ENCODE assay signal across 22 mouse cellular contexts in genomic region chr4:23300617-23301016, GRCm38 (mm10).
DNase-seq lines count a peak whose midpoint lies in the region; ATAC-seq and TF ChIP-seq lines count a peak whose summit lies in the region.
"Had no signal": no experiment of that assay in that cellular context is flagged by ENCODE, and none has a peak within 500 bp of the region (broad histone marks: within the 10 kb centered on the region; RNA-seq: fewer than 3 reads in every experiment).

No protein-coding gene starts in this region.

- ATAC-seq in forebrain, embryonic 14.5 days = 0 out of 2 replicates have a peak, but pooled peaks have one; percentile 32
- ATAC-seq in forebrain, embryonic 16.5 days = no peak
- ATAC-seq in midbrain, embryonic 14.5 days (ENCODE audit: low FRiP score, low TSS enrichment) = no peak
- ATAC-seq in midbrain, embryonic 13.5 days = no peak
- ATAC-seq: CD4-positive, CD25-positive, alpha-beta regulatory T cell, adult 4 months; forebrain, embryonic 13.5 days; forebrain, postnatal 0 days had no signal

- H3K27ac ChIP-seq in forebrain, embryonic 14.5 days (ENCODE audit: low read depth, low read length) = no peak overlapping the region
- no peak overlapping the region for H3K27ac ChIP-seq in forebrain, embryonic 16.5 days (ENCODE audit: low read length)
- no peak overlapping the region for H3K27ac ChIP-seq in midbrain, embryonic 14.5 days (replicated peaks; ENCODE audit: low read depth, low read length)
- H3K27ac ChIP-seq in midbrain, embryonic 13.5 days = no peak overlapping the region
- H3K27ac ChIP-seq: embryonic facial prominence, embryonic 10.5 days; embryonic facial prominence, embryonic 12.5 days; forebrain, embryonic 13.5 days had no signal

- no peak overlapping the region for H3K4me2 ChIP-seq in forebrain, embryonic 14.5 days (ENCODE audit: low read length)
- H3K4me2 ChIP-seq in forebrain, embryonic 16.5 days (ENCODE audit: low read length) = no peak overlapping the region
- H3K4me2 ChIP-seq in midbrain, embryonic 14.5 days (ENCODE audit: low read length) = no peak overlapping the region
- H3K4me2 ChIP-seq in midbrain, embryonic 13.5 days (replicated peaks) = no peak overlapping the region
- H3K4me2 ChIP-seq: embryonic facial prominence, embryonic 12.5 days; forebrain, embryonic 13.5 days had no signal

- peak; percentile 48 for DNase-seq in forebrain, embryonic 14.5 days (ENCODE audit: low spot score)
- peak; percentile 20 for DNase-seq in midbrain, embryonic 14.5 days
- peak; percentile 72 for DNase-seq in brain, embryonic 14.5 days (ENCODE audit: low read depth)
- DNase-seq in layer of hippocampus, postnatal 10 days (ENCODE audit: low spot score in 2 of 2) = no peak
- DNase-seq: adrenal gland, adult 2 months; adrenal gland, postnatal 10 days; adrenal gland, postnatal 25 days; B cell, adult 2 months; cerebellum, adult 11-12 months; cerebellum, adult 2 months; cerebellum, adult 9-10 months; cerebellum, postnatal 10 days; cerebellum, postnatal 25 days; forebrain, postnatal 0 days had no signal

- no peaks in the 10 kb centered on the region for H3K9me3 ChIP-seq in forebrain, embryonic 14.5 days (replicated peaks; ENCODE audit: control insufficient read depth, low read length)
- H3K9me3 ChIP-seq in forebrain, embryonic 16.5 days (ENCODE audit: control insufficient read depth, low read length) = no peaks in the 10 kb centered on the region
- no peaks in the 10 kb centered on the region for H3K9me3 ChIP-seq in midbrain, embryonic 14.5 days (ENCODE audit: control insufficient read depth, low read length)
- H3K9me3 ChIP-seq in midbrain, embryonic 13.5 days = no peaks in the 10 kb centered on the region
- H3K9me3 ChIP-seq: embryonic facial prominence, embryonic 10.5 days; embryonic facial prominence, embryonic 12.5 days; forebrain, embryonic 13.5 days; G1E had no signal

- no peaks in the 10 kb centered on the region for H3K36me3 ChIP-seq in forebrain, embryonic 14.5 days (ENCODE audit: control insufficient read depth, insufficient read depth, low read length)
- no peaks in the 10 kb centered on the region for H3K36me3 ChIP-seq in forebrain, embryonic 16.5 days (ENCODE audit: control insufficient read depth, insufficient read depth)
- H3K36me3 ChIP-seq in midbrain, embryonic 14.5 days (ENCODE audit: control insufficient read depth, insufficient read depth, low read length) = no peaks in the 10 kb centered on the region
- H3K36me3 ChIP-seq in midbrain, embryonic 13.5 days = no peaks in the 10 kb centered on the region
- H3K36me3 ChIP-seq: embryonic facial prominence, embryonic 10.5 days; embryonic facial prominence, embryonic 12.5 days; G1E had no signal

- H3K9ac ChIP-seq in forebrain, embryonic 14.5 days (ENCODE audit: low read length) = no peak overlapping the region
- H3K9ac ChIP-seq in forebrain, embryonic 16.5 days (replicated peaks; ENCODE audit: low read depth, low read length) = no peak overlapping the region
- H3K9ac ChIP-seq in midbrain, embryonic 14.5 days (replicated peaks; ENCODE audit: low read length) = no peak overlapping the region
- H3K9ac ChIP-seq in midbrain, embryonic 13.5 days (replicated peaks) = no peak overlapping the region
- H3K9ac ChIP-seq: embryonic facial prominence, embryonic 12.5 days; forebrain, embryonic 13.5 days; forebrain, postnatal 0 days had no signal

- TF ChIP-seq POLR2A in brain, embryonic 14.5 days (IDR thresholded peaks at IDR 0.05; ENCODE audit: borderline replicate concordance, extremely low read depth, insufficient read depth, insufficient read length, poor library complexity, severe bottlenecking) = no peak

- H3K27me3 ChIP-seq in forebrain, embryonic 14.5 days (replicated peaks; ENCODE audit: control insufficient read depth, insufficient read depth, low read length) = no peaks in the 10 kb centered on the region
- no peaks in the 10 kb centered on the region for H3K27me3 ChIP-seq in forebrain, embryonic 16.5 days (replicated peaks; ENCODE audit: control insufficient read depth, insufficient read depth, low read length)
- H3K27me3 ChIP-seq in midbrain, embryonic 14.5 days (ENCODE audit: control insufficient read depth, insufficient read depth, low read length) = no peaks in the 10 kb centered on the region
- H3K27me3 ChIP-seq in midbrain, embryonic 13.5 days = no peaks in the 10 kb centered on the region
- H3K27me3 ChIP-seq: CH12.LX; embryonic facial prominence, embryonic 12.5 days; forebrain, embryonic 13.5 days had no signal

- H3K4me1 ChIP-seq in forebrain, embryonic 14.5 days (ENCODE audit: control insufficient read depth, insufficient read depth, low read length) = no peaks in the 10 kb centered on the region
- no peaks in the 10 kb centered on the region for H3K4me1 ChIP-seq in forebrain, embryonic 16.5 days (replicated peaks; ENCODE audit: control insufficient read depth, insufficient read depth, low read length)
- H3K4me1 ChIP-seq in midbrain, embryonic 14.5 days (ENCODE audit: control insufficient read depth, insufficient read depth, low read length) = no peaks in the 10 kb centered on the region
- H3K4me1 ChIP-seq in midbrain, embryonic 13.5 days (replicated peaks) = no peaks in the 10 kb centered on the region
- H3K4me1 ChIP-seq: embryonic facial prominence, embryonic 10.5 days; embryonic facial prominence, embryonic 12.5 days; forebrain, embryonic 13.5 days had no signal

- 6% methylated on average over 2 of the region's 2 CpGs for WGBS in forebrain, embryonic 14.5 days
- WGBS in forebrain, embryonic 16.5 days = 7% methylated on average over 2 of the region's 2 CpGs
- 4% methylated on average over 2 of the region's 2 CpGs for WGBS in midbrain, embryonic 14.5 days
- 6% methylated on average over 2 of the region's 2 CpGs for WGBS in midbrain, embryonic 13.5 days

- H3K4me3 ChIP-seq in forebrain, embryonic 14.5 days (ENCODE audit: low read depth, low read length) = no peak overlapping the region
- no peak overlapping the region for H3K4me3 ChIP-seq in forebrain, embryonic 16.5 days (replicated peaks; ENCODE audit: low read length)
- no peak overlapping the region for H3K4me3 ChIP-seq in midbrain, embryonic 14.5 days (replicated peaks; ENCODE audit: low read depth, low read length)
- H3K4me3 ChIP-seq in midbrain, embryonic 13.5 days (replicated peaks) = no peak overlapping the region
- H3K4me3 ChIP-seq: embryonic facial prominence, embryonic 10.5 days; embryonic facial prominence, embryonic 12.5 days; forebrain, embryonic 13.5 days had no signal

- TF ChIP-seq CTCF in brain, embryonic 14.5 days (IDR thresholded peaks at IDR 0.05; ENCODE audit: borderline replicate concordance, extremely low read depth, insufficient read depth, insufficient read length) = no peak

Comparison
In these comparisons a context has a peak if more than half of its experiments do, and no peak if none do; other contexts are left out.
1. DNase-seq: peak in forebrain, embryonic 14.5 days (single experiment), midbrain, embryonic 14.5 days (single experiment) and brain, embryonic 14.5 days (single experiment); none in layer of hippocampus, postnatal 10 days (0 of 2).